Mouse (Mus musculus) lung, embryonic 14.5 days (tissue): Measurements from ENCODE around the gene Cmip. TPM values are rescaled to one million over a fixed set of nuclear protein-coding genes. Genes with fewer than 3 reads are reported as not detected.

Source experiments
- ATAC-seq: fragments of 200-750 bp; cut with Nextera tagmentation; 2 replicates; pipeline ENCODE4 v1.8.0; 2017; ENCODE audit warnings: mild to moderate bottlenecking, moderate TSS enrichment, moderate library complexity; ENCODE audit not compliant: insufficient read depth
- DNase-seq: peaks from one replicate; pipeline ENCODE4 v3.0.0-alpha.2; 2015
- H3K27ac ChIP-seq: fragments of 300-500 bp; sonication (generic); 2 replicates; pipeline ENCODE4 v1.5.1; 2014; ENCODE audit warnings: low read depth, mild to moderate bottlenecking, moderate library complexity
- H3K27me3 ChIP-seq: fragments of 300-500 bp; sonication (generic); 2 replicates; pipeline ENCODE4 v1.6.1; 2014; ENCODE audit warnings: low read length, control low read depth; ENCODE audit not compliant: insufficient read depth
- H3K36me3 ChIP-seq: fragments of 300-500 bp; sonication (generic); 2 replicates; pipeline ENCODE4 v1.6.1; 2014; ENCODE audit warnings: control low read depth; ENCODE audit not compliant: insufficient read depth
- H3K4me1 ChIP-seq: fragments of 300-500 bp; sonication (generic); 2 replicates; pipeline ENCODE4 v1.6.1; 2014; ENCODE audit warnings: antibody characterized with exemption, control low read depth; ENCODE audit not compliant: insufficient read depth
- H3K4me2 ChIP-seq: fragments of 300-500 bp; sonication (generic); 2 replicates; pipeline ENCODE4 v1.6.1; 2014; ENCODE audit warnings: mild to moderate bottlenecking
- H3K4me3 ChIP-seq: fragments of 300-500 bp; sonication (generic); 2 replicates; pipeline ENCODE4 v1.5.1; 2014; ENCODE audit warnings: low read depth, low read length
- H3K9ac ChIP-seq: fragments of 300-500 bp; sonication (generic); 2 replicates; pipeline ENCODE4 v1.6.1; 2014
- H3K9me3 ChIP-seq: fragments of 300-500 bp; sonication (generic); 2 replicates; pipeline ENCODE4 v1.6.1; 2016; ENCODE audit warnings: low read depth, low read length, control low read depth
- CTCF ChIP-seq: IDR thresholded peaks from 2 replicates; pipeline ENCODE4 v1.5.1; 2016; ENCODE audit warnings: antibody characterized with exemption, low read depth
- WGBS: fragments of 180-500 bp; shearing (Covaris S2); extraction: QIAGEN DNeasy Blood & Tissue Kit; methylation state at CpG from one replicate; pipeline ENCODE4 v1.1.7; 2014; 5-methylcytosine and 5-hydroxymethylcytosine counted together
- polyA plus RNA-seq: library from polyadenylated mRNA; unstranded; fragments of >200 nt; fragmentation: Nextera tagmentation; extraction: Ambion mirVana; gene quantifications from 2 replicates; pipeline ENCODE4 v1.2.1, GENCODE M21; 2014

Cmip gene
- polyA plus RNA-seq, 1 experiment from 2014 or later = 26.5 TPM

DNA sequence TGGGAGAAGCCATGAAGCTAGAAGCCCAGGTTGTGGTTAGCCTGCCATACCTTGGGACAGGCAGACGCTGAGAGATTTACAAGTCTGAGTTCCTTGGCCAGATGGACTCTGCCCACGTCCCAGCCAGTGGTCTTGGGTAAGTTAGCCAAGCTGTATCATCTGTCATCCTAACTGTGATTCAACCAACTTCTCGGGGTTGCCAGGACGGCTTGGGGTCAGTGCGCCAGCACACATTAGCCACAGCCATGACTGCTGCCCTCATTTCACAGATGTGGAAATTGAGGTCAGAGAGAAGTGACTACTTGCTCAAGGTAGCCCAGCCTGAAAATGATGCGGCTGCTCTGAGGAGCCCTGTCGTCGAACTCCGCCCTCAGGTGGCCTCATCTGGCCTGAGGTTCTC lies 68.0 kb downstream of the Cmip start:
- Histone ChIP-seq H3K4me1 (peaks cover 9% of the 10 kb centered on the region), H3K9me3 (no peaks in the 10 kb centered on the region), H3K27me3 (no peaks in the 10 kb centered on the region), H3K4me2 (no peak overlapping the region), H3K36me3 (no peaks in the 10 kb centered on the region), H3K9ac (no peak overlapping the region), H3K27ac (no peak overlapping the region), H3K4me3 (no peak overlapping the region)
- TF ChIP-seq CTCF = no peak
- 89% methylated on average over 9 of the region's 9 CpGs for WGBS
- DNase-seq = no peak
- ATAC-seq = no peak

- no peak overlapping the region for H3K4me3 ChIP-seq
- no peak for TF ChIP-seq CTCF
- no peaks in the 10 kb centered on the region for H3K36me3 ChIP-seq
- H3K27ac ChIP-seq = no peak overlapping the region
- no peaks in the 10 kb centered on the region for H3K9me3 ChIP-seq
- no peak overlapping the region for H3K4me2 ChIP-seq
- H3K27me3 ChIP-seq = no peaks in the 10 kb centered on the region
- H3K9ac ChIP-seq = no peak overlapping the region
- H3K4me1 ChIP-seq = peaks cover 9% of the 10 kb centered on the region
- DNase-seq (no peak), ATAC-seq (no peak)
- WGBS = 78% methylated on average over 5 of the region's 5 CpGs
These were observed 69.9 kb downstream of the Cmip start for GRCm38 (mm10) chr8:117326735-117327134.

GRCm38 (mm10) chr8:117327385-117327837 lies 70.5 kb downstream of the Cmip start:
- no peak overlapping the region for H3K9ac ChIP-seq
- H3K36me3 ChIP-seq = no peaks in the 10 kb centered on the region
- no peaks in the 10 kb centered on the region for H3K27me3 ChIP-seq
- H3K27ac ChIP-seq = no peak overlapping the region; the same call in 1 of the 2 replicates
- WGBS = 35% methylated on average over 7 of the region's 7 CpGs
- peaks cover 9% of the 10 kb centered on the region for H3K4me1 ChIP-seq
- no peak overlapping the region for H3K4me2 ChIP-seq
- TF ChIP-seq CTCF = no peak
- no peak overlapping the region for H3K4me3 ChIP-seq
- H3K9me3 ChIP-seq = no peaks in the 10 kb centered on the region
- ATAC-seq (no peak), DNase-seq (no peak)

GRCm38 (mm10) chr8:117328758-117329157 lies 71.9 kb downstream of the Cmip start:
- Histone ChIP-seq H3K4me2 (no peak overlapping the region), H3K9ac (no peak overlapping the region), H3K4me3 (no peak overlapping the region), H3K9me3 (no peaks in the 10 kb centered on the region), H3K27me3 (no peaks in the 10 kb centered on the region), H3K27ac (0 out of 2 replicates have a peak overlapping the region, but pooled peaks have one; percentile 67), H3K4me1 (peaks cover 10% of the 10 kb centered on the region), H3K36me3 (no peaks in the 10 kb centered on the region)
- ATAC-seq (no peak), DNase-seq (no peak)
- no peak for TF ChIP-seq CTCF
- 68% methylated on average over 9 of the region's 9 CpGs for WGBS

DNA sequence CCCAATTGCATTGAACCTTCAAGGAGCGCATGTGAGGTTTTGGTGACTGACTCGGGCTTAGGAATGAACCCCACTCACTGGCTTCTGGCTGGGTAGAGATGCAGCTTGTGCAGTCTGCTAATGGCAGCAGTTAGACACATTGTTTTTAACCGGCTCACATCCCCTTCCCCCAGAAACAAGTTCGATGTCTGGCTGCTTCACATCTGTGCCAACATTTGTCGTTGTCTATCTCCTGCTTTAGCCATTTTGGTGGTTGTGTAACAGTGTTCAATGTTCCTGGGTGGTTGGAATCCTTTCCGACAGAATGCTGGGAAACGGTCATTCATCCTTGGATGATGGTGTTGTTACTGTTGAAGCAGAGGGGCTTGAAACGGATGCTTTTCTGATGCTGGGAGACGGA lies 72.3 kb downstream of the Cmip start:
- WGBS = 60% methylated on average over 9 of the region's 9 CpGs
- H3K4me1 ChIP-seq = peaks cover 15% of the 10 kb centered on the region
- DNase-seq (no peak), ATAC-seq (0 out of 2 replicates have a peak, but pooled peaks have one; percentile 10)
- H3K9ac ChIP-seq = no peak overlapping the region
- no peak overlapping the region for H3K4me3 ChIP-seq
- no peaks in the 10 kb centered on the region for H3K9me3 ChIP-seq
- TF ChIP-seq CTCF = no peak
- no peaks in the 10 kb centered on the region for H3K36me3 ChIP-seq
- no peak overlapping the region for H3K4me2 ChIP-seq
- peak overlapping the region; percentile 67; the same call in 1 of the 2 replicates for H3K27ac ChIP-seq
- H3K27me3 ChIP-seq = no peaks in the 10 kb centered on the region

GRCm38 (mm10) chr8:117329903-117330302 lies 73.0 kb downstream of the Cmip start:
- no peak for TF ChIP-seq CTCF
- no peak for DNase-seq
- H3K9me3 ChIP-seq = no peaks in the 10 kb centered on the region
- peaks cover 22% of the 10 kb centered on the region for H3K4me1 ChIP-seq
- H3K27ac ChIP-seq = peak overlapping the region; percentile 58; the same call in 1 of the 2 replicates
- no peak for ATAC-seq
- WGBS = 38% methylated on average over 2 of the region's 2 CpGs
- H3K36me3 ChIP-seq = no peaks in the 10 kb centered on the region
- H3K4me3 ChIP-seq = no peak overlapping the region
- H3K4me2 ChIP-seq = no peak overlapping the region
- no peaks in the 10 kb centered on the region for H3K27me3 ChIP-seq
- no peak overlapping the region for H3K9ac ChIP-seq

DNA sequence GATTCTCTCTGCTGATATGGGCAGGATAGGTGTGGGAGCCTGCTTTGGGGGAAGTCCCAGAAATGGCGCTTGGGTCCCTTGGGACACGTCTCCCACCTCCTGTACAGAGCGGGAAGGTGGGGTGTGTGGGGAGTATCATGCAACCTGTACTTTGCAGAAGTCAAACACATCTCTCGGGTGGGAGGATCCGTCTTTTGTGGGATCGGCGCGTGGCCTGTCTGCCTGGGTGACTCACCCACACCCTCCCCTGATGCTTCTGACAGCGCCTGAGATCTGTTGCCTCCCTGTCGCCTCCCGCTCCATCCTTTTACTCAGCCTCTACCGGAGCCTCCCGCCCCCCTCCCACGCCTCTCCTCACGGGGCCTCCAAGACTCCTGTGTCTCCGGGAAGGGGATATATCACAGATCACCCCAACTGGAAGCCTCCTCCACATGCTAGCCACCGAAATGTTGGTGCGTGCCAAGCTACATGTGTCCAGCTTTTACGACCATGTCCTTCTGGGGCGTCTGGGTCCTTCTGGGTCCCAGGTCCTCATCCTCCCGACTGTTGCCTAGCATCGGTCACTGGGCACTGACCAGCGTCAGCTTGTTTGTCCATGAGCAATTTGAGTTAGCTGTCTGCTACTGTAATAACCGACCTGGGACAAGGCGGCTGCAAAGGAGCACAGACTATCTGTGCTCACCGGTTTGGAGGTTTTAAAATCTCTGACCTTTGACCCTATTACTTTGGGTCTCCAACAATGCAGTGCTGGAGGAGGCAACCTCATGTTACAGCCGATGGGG lies 75.6 kb downstream of the Cmip start:
- Histone ChIP-seq H3K9me3 (no peaks in the 10 kb centered on the region), H3K36me3 (no peaks in the 10 kb centered on the region), H3K4me1 (peaks cover 32% of the 10 kb centered on the region), H3K4me3 (no peak overlapping the region), H3K9ac (no peak overlapping the region), H3K27me3 (no peaks in the 10 kb centered on the region), H3K4me2 (no peak overlapping the region), H3K27ac (no peak overlapping the region)
- DNase-seq = no peak
- TF ChIP-seq CTCF = no peak
- ATAC-seq = no peak
- WGBS = 76% methylated on average over 27 of the region's 27 CpGs
